Mouse (Mus musculus) kidney, postnatal 0 days (tissue): Measurements from ENCODE around the gene Wnt3a. TPM values are rescaled to one million over a fixed set of nuclear protein-coding genes. Genes with fewer than 3 reads are reported as not detected.
"Not testable (repeated sequence)": the region's sequence is repeated elsewhere in the genome, so short reads cannot be mapped to it uniquely, and the experiment has no call there.

ENCODE experiments used
- ATAC-seq: fragments of 200-750 bp; cut with Nextera tagmentation; replicated peaks from 2 replicates; pipeline ENCODE4 v1.8.0; 2017; ENCODE audit warnings: low read depth, moderate number of reproducible peaks, moderate TSS enrichment, moderate library complexity; ENCODE audit not compliant: low FRiP score
- DNase-seq: peaks from one replicate; pipeline ENCODE4 v3.0.0-alpha.2; 2016; ENCODE audit warnings: low spot score
- H3K27ac ChIP-seq: fragments of 300-500 bp; sonication (generic); 2 replicates; pipeline ENCODE4 v1.5.1; 2014; ENCODE audit warnings: mild to moderate bottlenecking
- H3K27me3 ChIP-seq: fragments of 300-500 bp; sonication (generic); 2 replicates; pipeline ENCODE4 v1.6.1; 2014; ENCODE audit warnings: low read length, mixed read lengths; ENCODE audit not compliant: insufficient read depth
- H3K36me3 ChIP-seq: fragments of 300-500 bp; sonication (generic); 2 replicates; pipeline ENCODE4 v1.6.1; 2014; ENCODE audit warnings: low read length, mixed read lengths; ENCODE audit not compliant: insufficient read depth
- H3K4me1 ChIP-seq: fragments of 300-500 bp; sonication (generic); replicated peaks from 2 replicates; pipeline ENCODE4 v1.6.1; 2014; ENCODE audit warnings: antibody characterized with exemption, low read length, mixed read lengths; ENCODE audit not compliant: insufficient read depth
- H3K4me2 ChIP-seq: fragments of 300-500 bp; sonication (generic); 2 replicates; pipeline ENCODE4 v1.6.1; 2014; ENCODE audit warnings: mild to moderate bottlenecking, low read length, moderate library complexity, mixed read lengths
- H3K4me3 ChIP-seq: fragments of 300-500 bp; sonication (generic); replicated peaks from 2 replicates; pipeline ENCODE4 v1.5.1; 2014; ENCODE audit warnings: low read depth, low read length
- H3K9ac ChIP-seq: fragments of 300-500 bp; sonication (generic); 2 replicates; pipeline ENCODE4 v1.6.1; 2014; ENCODE audit warnings: low read depth, low read length
- H3K9me3 ChIP-seq: fragments of 300-500 bp; sonication (generic); replicated peaks from 2 replicates; pipeline ENCODE4 v1.6.1; 2016; ENCODE audit warnings: low read length, inconsistent platforms, mixed read lengths
- CTCF ChIP-seq: IDR thresholded peaks from 2 replicates; pipeline ENCODE4 v1.5.1; 2016; ENCODE audit warnings: antibody characterized with exemption, low read depth, mild to moderate bottlenecking, moderate library complexity
- WGBS: fragments of 180-500 bp; shearing (Covaris S2); extraction: QIAGEN DNeasy Blood & Tissue Kit; methylation state at CpG from one replicate; pipeline ENCODE4 v1.1.7; 2014; 5-methylcytosine and 5-hydroxymethylcytosine counted together
- polyA plus RNA-seq: library from polyadenylated mRNA; unstranded; fragments of >200 nt; fragmentation: Nextera tagmentation; extraction: Ambion mirVana; gene quantifications from 2 replicates; pipeline ENCODE4 v1.2.1, GENCODE M21; 2015

Wnt3a gene
- polyA plus RNA-seq, 1 experiment from 2014 or later = not detected

DNA sequence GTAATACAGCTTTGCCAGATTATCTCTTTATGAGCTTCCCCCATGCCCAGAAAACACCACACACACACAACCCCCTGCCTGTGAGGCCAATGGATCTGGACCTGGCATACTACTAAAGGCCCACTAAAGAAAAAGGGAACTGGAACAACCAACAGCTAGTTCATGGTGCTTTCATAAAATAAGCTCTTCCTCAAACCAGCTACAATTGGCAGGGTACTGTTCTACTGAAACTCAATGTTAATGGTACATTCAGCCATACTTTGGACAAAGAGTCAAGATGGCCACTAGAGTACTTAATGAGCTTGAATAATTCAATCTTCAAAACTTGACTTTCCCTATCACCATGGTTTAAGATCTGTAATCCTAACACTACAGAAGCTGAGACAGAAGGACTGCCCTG, 68.9 kb downstream of the Wnt3a start:
- ATAC-seq = no peak
- Histone ChIP-seq H3K4me1 (peaks cover 31% of the 10 kb centered on the region; the same call in 1 of the 2 replicates), H3K4me2 (no peak overlapping the region), H3K9me3 (no peaks in the 10 kb centered on the region), H3K27ac (0 out of 2 replicates have a peak overlapping the region, but pooled peaks have one; percentile 10), H3K36me3 (no peaks in the 10 kb centered on the region), H3K4me3 (no peak overlapping the region), H3K9ac (no peak overlapping the region), H3K27me3 (no peaks in the 10 kb centered on the region)
- DNase-seq = no peak
- TF ChIP-seq CTCF = no peak

DNA sequence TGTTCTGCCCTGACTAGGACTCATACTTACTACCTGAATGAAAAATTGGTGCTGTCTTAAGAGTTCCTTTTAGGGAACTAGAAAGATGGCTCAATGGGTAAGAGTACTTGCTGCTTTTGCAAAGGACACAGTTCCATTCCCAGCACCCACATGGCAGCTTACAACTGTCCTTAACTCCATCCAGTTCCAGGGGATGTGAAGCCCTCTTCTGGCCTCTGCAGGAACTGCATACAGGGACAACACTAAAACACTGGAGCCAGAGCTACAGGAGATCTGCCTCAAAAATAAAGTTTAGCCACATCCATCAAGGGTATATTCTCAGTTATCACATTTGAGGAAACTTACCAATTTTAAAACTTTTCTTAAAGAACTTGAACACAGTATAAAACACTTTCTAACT, 71.5 kb downstream of the Wnt3a start:
- no peaks in the 10 kb centered on the region for H3K27me3 ChIP-seq
- H3K4me3 ChIP-seq = no peak overlapping the region
- 0 out of 2 replicates have a peak overlapping the region, but pooled peaks have one; percentile 1 for H3K4me2 ChIP-seq
- no peak for DNase-seq
- peak overlapping the region; percentile 68 for H3K27ac ChIP-seq
- H3K36me3 ChIP-seq = 0 out of 2 replicates have a peak, but pooled peaks cover 4% of the 10 kb centered on the region
- peaks cover 24% of the 10 kb centered on the region; the same call in 1 of the 2 replicates for H3K4me1 ChIP-seq
- no peak overlapping the region for H3K9ac ChIP-seq
- TF ChIP-seq CTCF = peak; percentile 63
- H3K9me3 ChIP-seq = no peaks in the 10 kb centered on the region
- ATAC-seq = no peak

DNA sequence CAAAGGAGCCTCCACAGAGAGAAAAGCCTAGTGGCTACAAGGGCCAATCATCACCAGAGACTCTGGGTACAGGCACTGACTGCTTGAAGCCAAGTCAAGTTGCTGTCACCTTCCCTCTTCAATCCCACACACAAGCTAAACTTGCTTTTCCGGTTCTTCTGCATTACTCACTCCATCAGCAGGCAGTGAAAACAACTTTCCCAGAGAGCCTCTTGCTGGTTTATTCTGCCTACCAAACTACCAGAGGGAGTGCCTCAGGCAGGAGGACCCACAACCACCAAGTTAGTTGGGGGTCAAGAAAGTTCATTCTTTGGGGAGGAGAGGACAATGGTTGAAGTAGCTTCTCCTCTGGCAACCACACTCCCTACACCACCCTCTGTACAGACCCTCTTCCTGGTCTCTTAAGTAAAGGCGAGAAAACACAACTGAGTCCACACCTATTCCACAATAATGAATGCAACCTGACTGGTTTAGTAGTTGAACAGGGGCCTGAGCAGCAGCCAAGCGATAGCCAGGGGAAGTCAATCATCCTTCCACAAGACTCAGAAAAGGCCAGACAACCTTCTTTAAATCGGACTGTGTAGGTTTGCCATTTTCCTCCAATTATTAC, 72.1 kb downstream of the Wnt3a start:
- no peak overlapping the region for H3K9ac ChIP-seq
- no peaks in the 10 kb centered on the region for H3K27me3 ChIP-seq
- TF ChIP-seq CTCF = no peak
- H3K9me3 ChIP-seq = no peaks in the 10 kb centered on the region
- DNase-seq (peak; percentile 50), ATAC-seq (peak; percentile 65; the same call in 1 of the 2 replicates)
- H3K36me3 ChIP-seq = 0 out of 2 replicates have a peak, but pooled peaks cover 4% of the 10 kb centered on the region
- H3K4me2 ChIP-seq = peak overlapping the region; percentile 1; the same call in 1 of the 2 replicates
- peaks cover 18% of the 10 kb centered on the region; the same call in 1 of the 2 replicates for H3K4me1 ChIP-seq
- WGBS = 62% methylated on average over 4 of the region's 4 CpGs
- H3K27ac ChIP-seq = peak overlapping the region; percentile 68
- no peak overlapping the region for H3K4me3 ChIP-seq

DNA sequence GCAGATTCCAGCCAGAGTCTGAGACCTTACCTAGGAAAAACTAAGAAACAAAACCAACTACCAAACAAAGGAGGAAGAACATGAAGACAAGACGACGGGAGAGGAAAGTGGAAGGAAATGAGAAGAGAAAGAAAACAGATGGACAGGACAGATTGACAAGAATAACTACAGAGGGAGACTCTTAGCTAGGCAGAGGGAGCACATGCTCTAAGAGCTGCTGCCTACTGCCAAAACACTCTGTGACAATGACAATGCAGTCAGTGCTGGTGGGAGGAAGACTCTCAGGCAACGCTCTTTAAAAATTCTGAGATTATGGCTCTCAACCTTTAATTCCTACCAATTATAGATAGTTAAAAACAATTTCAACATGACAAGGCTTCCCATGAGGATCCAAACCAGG, 73.6 kb downstream of the Wnt3a start:
- no peaks in the 10 kb centered on the region for H3K27me3 ChIP-seq
- no peak overlapping the region for H3K27ac ChIP-seq
- DNase-seq (no peak), ATAC-seq (no peak)
- H3K4me3 ChIP-seq = no peak overlapping the region
- no peaks in the 10 kb centered on the region for H3K9me3 ChIP-seq
- H3K4me2 ChIP-seq = no peak overlapping the region
- 0 out of 2 replicates have a peak, but pooled peaks cover 4% of the 10 kb centered on the region for H3K36me3 ChIP-seq
- TF ChIP-seq CTCF = no peak
- H3K4me1 ChIP-seq = peaks cover 6% of the 10 kb centered on the region; the same call in 1 of the 2 replicates
- no peak overlapping the region for H3K9ac ChIP-seq
- WGBS = 80% methylated on average over 3 of the region's 3 CpGs

DNA sequence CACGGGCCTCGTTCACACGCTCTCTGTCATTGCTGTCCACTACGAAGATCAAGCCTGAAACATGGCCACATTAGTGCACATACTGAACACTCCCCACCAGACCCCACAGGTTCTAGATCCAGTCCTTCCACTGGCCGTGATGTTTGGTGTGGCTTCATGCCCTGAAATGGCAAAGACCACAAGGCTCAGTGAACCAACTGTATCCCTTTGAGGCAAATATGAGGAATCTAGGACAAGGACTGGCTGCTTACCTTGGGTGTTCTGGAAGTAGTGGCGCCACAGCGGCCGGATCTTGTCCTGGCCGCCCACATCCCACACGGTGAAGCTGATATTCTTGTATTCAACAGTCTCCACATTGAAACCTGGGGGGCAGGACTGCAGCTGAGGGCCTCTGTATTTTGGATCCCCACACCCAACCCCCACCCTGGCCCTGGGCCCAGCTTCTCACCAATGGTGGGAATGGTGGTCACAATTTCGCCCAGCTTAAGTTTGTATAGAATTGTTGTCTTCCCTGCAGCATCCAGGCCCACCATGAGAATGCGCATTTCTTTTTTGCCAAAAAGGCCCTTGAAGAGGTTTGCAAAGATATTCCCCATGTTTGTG, 77.6 kb downstream of the Wnt3a start:
- Histone ChIP-seq H3K4me1 (no peaks in the 10 kb centered on the region; the same call in 1 of the 2 replicates), H3K9ac (no peak overlapping the region), H3K4me2 (no peak overlapping the region), H3K9me3 (no peaks in the 10 kb centered on the region), H3K27me3 (no peaks in the 10 kb centered on the region), H3K27ac (no peak overlapping the region), H3K36me3 (peaks cover 17% of the 10 kb centered on the region; the same call in 1 of the 2 replicates), H3K4me3 (no peak overlapping the region)
- DNase-seq (no peak), ATAC-seq (no peak)
- no peak for TF ChIP-seq CTCF
- WGBS = 89% methylated on average over 12 of the region's 12 CpGs

DNA sequence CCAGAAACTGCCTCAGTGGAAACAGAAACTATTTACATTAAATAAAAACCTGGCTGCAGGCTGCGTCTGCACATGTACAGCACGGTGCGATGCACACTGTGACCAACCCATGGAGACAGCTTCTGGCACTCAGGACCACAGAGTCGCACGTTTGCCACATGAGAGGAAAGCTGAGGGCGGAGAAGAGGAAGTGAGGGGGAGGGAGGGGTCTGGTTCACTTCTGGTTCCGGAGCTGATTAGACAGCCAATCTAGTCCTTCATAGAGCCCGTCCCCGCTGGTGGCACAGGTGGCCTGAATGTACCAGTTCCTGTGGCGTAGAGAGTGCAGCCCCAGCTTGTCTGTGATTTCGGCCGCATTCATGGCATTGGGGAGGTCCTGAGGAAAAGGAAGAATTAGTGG, 78.2 kb downstream of the Wnt3a start:
- ATAC-seq, H3K27ac ChIP-seq, H3K9ac ChIP-seq, H3K27me3 ChIP-seq, H3K9me3 ChIP-seq, H3K4me3 ChIP-seq, DNase-seq, H3K4me1 ChIP-seq, H3K4me2 ChIP-seq: not testable (repeated sequence)
- peaks cover 17% of the 10 kb centered on the region; the same call in 1 of the 2 replicates for H3K36me3 ChIP-seq
- 66% methylated on average over 12 of the region's 12 CpGs for WGBS

DNA sequence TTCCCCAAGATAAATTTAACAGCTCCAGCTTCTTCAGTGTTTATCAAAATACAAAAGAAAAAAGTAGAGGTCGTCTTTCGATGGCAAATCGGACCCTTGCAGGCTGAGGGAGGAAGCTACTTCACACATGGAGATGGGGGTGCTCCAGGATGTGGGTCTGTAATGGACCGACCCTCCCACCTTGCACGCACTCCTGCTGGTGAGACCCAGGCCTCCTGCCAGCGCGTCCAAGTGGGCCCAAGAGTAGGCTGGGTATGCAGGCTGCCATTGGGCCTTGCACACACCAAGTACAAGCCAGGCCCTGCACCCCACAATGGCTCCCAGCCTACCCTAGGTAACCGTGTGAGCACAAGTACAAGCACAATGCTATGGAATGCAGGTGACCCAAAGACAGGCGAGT, 79.0 kb downstream of the Wnt3a start:
- not testable (repeated sequence) for H3K4me3 ChIP-seq, H3K27ac ChIP-seq, H3K9me3 ChIP-seq, H3K4me1 ChIP-seq, DNase-seq, H3K27me3 ChIP-seq, H3K4me2 ChIP-seq, H3K9ac ChIP-seq, ATAC-seq
- WGBS = 86% methylated on average over 6 of the region's 9 CpGs
- peaks cover 17% of the 10 kb centered on the region; the same call in 1 of the 2 replicates for H3K36me3 ChIP-seq
